Mouse (Mus musculus) lung, embryonic 16.5 days (tissue): Measurements from ENCODE around the gene Nrxn2. TPM values are rescaled to one million over a fixed set of nuclear protein-coding genes. Genes with fewer than 3 reads are reported as not detected.

Experiments
- ATAC-seq: fragments of 200-750 bp; cut with Nextera tagmentation; 2 replicates; pipeline ENCODE4 v1.8.0; 2017; ENCODE audit warnings: low read depth, mild to moderate bottlenecking, moderate library complexity
- H3K27ac ChIP-seq: fragments of 300-500 bp; sonication (generic); 2 replicates; pipeline ENCODE4 v1.5.1; 2014; ENCODE audit warnings: mild to moderate bottlenecking, control low read depth, low read length
- H3K27me3 ChIP-seq: fragments of 300-500 bp; sonication (generic); 2 replicates; pipeline ENCODE4 v1.6.1; 2014; ENCODE audit warnings: low read depth, low read length, mixed read lengths; ENCODE audit not compliant: control insufficient read depth, insufficient read depth
- H3K36me3 ChIP-seq: fragments of 300-500 bp; sonication (generic); 2 replicates; pipeline ENCODE4 v1.6.1; 2014; ENCODE audit warnings: low read length; ENCODE audit not compliant: control insufficient read depth, insufficient read depth
- H3K4me1 ChIP-seq: fragments of 300-500 bp; sonication (generic); replicated peaks from 2 replicates; pipeline ENCODE4 v1.6.1; 2014; ENCODE audit warnings: low read length, mixed read lengths; ENCODE audit not compliant: control insufficient read depth, insufficient read depth
- H3K4me2 ChIP-seq: fragments of 300-500 bp; sonication (generic); 2 replicates; pipeline ENCODE4 v1.6.1; 2014; ENCODE audit warnings: low read depth, low read length, control low read depth
- H3K4me3 ChIP-seq: fragments of 300-500 bp; sonication (generic); 2 replicates; pipeline ENCODE4 v1.5.1; 2014; ENCODE audit warnings: mild to moderate bottlenecking, low read length, control low read depth
- H3K9ac ChIP-seq: fragments of 300-500 bp; sonication (generic); 2 replicates; pipeline ENCODE4 v1.6.1; 2014; ENCODE audit warnings: low read length, control low read depth
- H3K9me3 ChIP-seq: fragments of 300-500 bp; sonication (generic); 2 replicates; pipeline ENCODE4 v1.6.1; 2016; ENCODE audit warnings: low read length; ENCODE audit not compliant: control insufficient read depth
- WGBS: fragments of 180-500 bp; shearing (Covaris S2); extraction: QIAGEN DNeasy Blood & Tissue Kit; methylation state at CpG from one replicate; pipeline ENCODE4 v1.1.7; 2014; 5-methylcytosine and 5-hydroxymethylcytosine counted together
- polyA plus RNA-seq: library from polyadenylated mRNA; unstranded; fragments of >200 nt; fragmentation: Nextera tagmentation; extraction: Ambion mirVana; gene quantifications from 2 replicates; pipeline ENCODE4 v1.2.1, GENCODE M21; 2015

The Nrxn2 gene
- polyA plus RNA-seq, 1 experiment from 2014 or later: 0.88 TPM

GRCm38 (mm10) chr19:6527839-6528531 is 109.5 kb downstream of the Nrxn2 start:
- no peak overlapping the region for H3K4me2 ChIP-seq
- no peaks in the 10 kb centered on the region for H3K9me3 ChIP-seq
- no peak for ATAC-seq
- no peak overlapping the region for H3K4me3 ChIP-seq
- H3K27ac ChIP-seq: no peak overlapping the region
- H3K4me1 ChIP-seq: peaks cover 19% of the 10 kb centered on the region
- WGBS: 72% methylated on average over 17 of the region's 17 CpGs
- H3K36me3 ChIP-seq: no peaks in the 10 kb centered on the region
- H3K27me3 ChIP-seq: peaks cover 34% of the 10 kb centered on the region
- no peak overlapping the region for H3K9ac ChIP-seq

GRCm38 (mm10) chr19:6529265-6529985 is 110.9 kb downstream of the Nrxn2 start:
- H3K4me2 ChIP-seq: no peak overlapping the region
- peaks cover 19% of the 10 kb centered on the region for H3K4me1 ChIP-seq
- H3K27ac ChIP-seq: no peak overlapping the region
- no peaks in the 10 kb centered on the region for H3K9me3 ChIP-seq
- H3K4me3 ChIP-seq: no peak overlapping the region
- no peaks in the 10 kb centered on the region for H3K36me3 ChIP-seq
- WGBS: 59% methylated on average over 14 of the region's 14 CpGs
- H3K9ac ChIP-seq: no peak overlapping the region
- peaks cover 42% of the 10 kb centered on the region for H3K27me3 ChIP-seq
- peak; percentile 21; the same call in 1 of the 2 replicates for ATAC-seq

- WGBS: 25% methylated on average over 13 of the region's 13 CpGs
- ATAC-seq: no peak
- peaks cover 19% of the 10 kb centered on the region for H3K4me1 ChIP-seq
- no peak overlapping the region for H3K4me2 ChIP-seq
- H3K27me3 ChIP-seq: peaks cover 42% of the 10 kb centered on the region
- H3K9ac ChIP-seq: no peak overlapping the region
- H3K36me3 ChIP-seq: no peaks in the 10 kb centered on the region
- H3K27ac ChIP-seq: no peak overlapping the region
- no peak overlapping the region for H3K4me3 ChIP-seq
- no peaks in the 10 kb centered on the region for H3K9me3 ChIP-seq
Measured at GRCm38 (mm10) chr19:6530359-6530758, 111.8 kb downstream of the Nrxn2 start.

- H3K4me1 ChIP-seq: peaks cover 19% of the 10 kb centered on the region
- no peak overlapping the region for H3K27ac ChIP-seq
- no peak for ATAC-seq
Measured at GRCm38 (mm10) chr19:6531011-6531631, 112.6 kb downstream of the Nrxn2 start.

GRCm38 (mm10) chr19:6531832-6532471 is 113.4 kb downstream of the Nrxn2 start:
- H3K4me1 ChIP-seq: peaks cover 19% of the 10 kb centered on the region
- no peak for ATAC-seq
- H3K36me3 ChIP-seq: no peaks in the 10 kb centered on the region
- peaks cover 42% of the 10 kb centered on the region for H3K27me3 ChIP-seq
- H3K9me3 ChIP-seq: no peaks in the 10 kb centered on the region
- 2% methylated on average over 36 of the region's 36 CpGs for WGBS
- H3K4me3 ChIP-seq: peak overlapping the region; percentile 51
- H3K9ac ChIP-seq: peak overlapping the region; percentile 63; the same call in 1 of the 2 replicates
- H3K27ac ChIP-seq: no peak overlapping the region
- H3K4me2 ChIP-seq: peak overlapping the region; percentile 86

More at GRCm38 (mm10) chr19:6531011-6531631, 112.6 kb downstream of the Nrxn2 start:
- WGBS: under 1% methylated on average over 56 of the region's 56 CpGs
- Histone ChIP-seq H3K4me3 (peak overlapping the region; percentile 51), H3K36me3 (no peaks in the 10 kb centered on the region), H3K4me2 (peak overlapping the region; percentile 86), H3K27me3 (peaks cover 42% of the 10 kb centered on the region), H3K9me3 (no peaks in the 10 kb centered on the region), H3K9ac (peak overlapping the region; percentile 63)

GRCm38 (mm10) chr19:6532656-6533055 is 114.1 kb downstream of the Nrxn2 start:
- H3K27ac ChIP-seq: no peak overlapping the region
- ATAC-seq: no peak
- H3K27me3 ChIP-seq: peaks cover 42% of the 10 kb centered on the region
- H3K36me3 ChIP-seq: no peaks in the 10 kb centered on the region
- H3K4me1 ChIP-seq: peaks cover 19% of the 10 kb centered on the region
- peak overlapping the region; percentile 86 for H3K4me2 ChIP-seq
- WGBS: 7% methylated on average over 13 of the region's 13 CpGs
- peak overlapping the region; percentile 51 for H3K4me3 ChIP-seq
- no peak overlapping the region for H3K9ac ChIP-seq
- H3K9me3 ChIP-seq: no peaks in the 10 kb centered on the region

GRCm38 (mm10) chr19:6533290-6534117 is 115.0 kb downstream of the Nrxn2 start:
- Histone ChIP-seq H3K27me3 (peaks cover 42% of the 10 kb centered on the region), H3K36me3 (no peaks in the 10 kb centered on the region), H3K4me1 (peaks cover 19% of the 10 kb centered on the region), H3K4me3 (no peak overlapping the region), H3K9me3 (no peaks in the 10 kb centered on the region), H3K4me2 (no peak overlapping the region), H3K9ac (no peak overlapping the region), H3K27ac (no peak overlapping the region)
- ATAC-seq: no peak
- 64% methylated on average over 11 of the region's 11 CpGs for WGBS

- no peak overlapping the region for H3K4me2 ChIP-seq
- H3K4me3 ChIP-seq: no peak overlapping the region
- 48% methylated on average over 5 of the region's 5 CpGs for WGBS
- H3K27me3 ChIP-seq: peaks cover 39% of the 10 kb centered on the region
- ATAC-seq: no peak
- H3K9me3 ChIP-seq: no peaks in the 10 kb centered on the region
- H3K36me3 ChIP-seq: no peaks in the 10 kb centered on the region
- peaks cover 19% of the 10 kb centered on the region for H3K4me1 ChIP-seq
- H3K9ac ChIP-seq: no peak overlapping the region
- no peak overlapping the region for H3K27ac ChIP-seq
Measured at GRCm38 (mm10) chr19:6534118-6534415, 115.5 kb downstream of the Nrxn2 start.
